Mouse (Mus musculus) spleen, embryonic (tissue): ENCODE measurements around the gene Dad1.

Experiments used
- CTCF ChIA-PET: fragments of 350-600 bp; sonication (Branson Sonifier 250); formaldehyde crosslinking; loops from one replicate; lab custom pipeline; 2022; lab: Charles Lee

Gene Dad1

GRCm38 (mm10) chr14:54208741-54209140 is 45.2 kb downstream of the Dad1 start:
- CTCF ChIA-PET = no interaction called here

GRCm38 (mm10) chr14:54207924-54208323 is 46.0 kb downstream of the Dad1 start:
- CTCF ChIA-PET = interaction anchor here (0.8 kb wide), 1 partner anchor 12 kb away, joined by 3 read pairs; no protein-coding TSS in a partner anchor

GRCm38 (mm10) chr14:54206750-54207550 is 47.0 kb downstream of the Dad1 start:
- CTCF ChIA-PET = no interaction called here

- CTCF ChIA-PET = no interaction called here
Observed at GRCm38 (mm10) chr14:54206309-54206708, 47.6 kb downstream of the Dad1 start.

- CTCF ChIA-PET = no interaction called here
Observed at GRCm38 (mm10) chr14:54205904-54206303, 48.0 kb downstream of the Dad1 start.

- CTCF ChIA-PET = no interaction called here
Observed at GRCm38 (mm10) chr14:54204786-54205185, 49.1 kb downstream of the Dad1 start.

GRCm38 (mm10) chr14:54204311-54204710 is 49.6 kb downstream of the Dad1 start:
- CTCF ChIA-PET = no interaction called here

GRCm38 (mm10) chr14:54203776-54204175 is 50.1 kb downstream of the Dad1 start:
- CTCF ChIA-PET = no interaction called here

GRCm38 (mm10) chr14:54203207-54203606 is 50.7 kb downstream of the Dad1 start:
- CTCF ChIA-PET = no interaction called here

- CTCF ChIA-PET = no interaction called here
Observed at GRCm38 (mm10) chr14:54200363-54200762, 53.5 kb downstream of the Dad1 start.

GRCm38 (mm10) chr14:54199662-54200061 is 54.2 kb downstream of the Dad1 start:
- CTCF ChIA-PET = no interaction called here

GRCm38 (mm10) chr14:54197740-54198139 is 56.2 kb downstream of the Dad1 start:
- CTCF ChIA-PET = interaction anchor here (0.6 kb wide), 1 partner anchor 24 kb away, joined by 3 read pairs; no protein-coding TSS in a partner anchor

GRCm38 (mm10) chr14:54195838-54196423 is 58.0 kb downstream of the Dad1 start:
- CTCF ChIA-PET = interaction anchor here (1.1 kb wide), 1 partner anchor 12 kb away, joined by 3 read pairs; no protein-coding TSS in a partner anchor

- CTCF ChIA-PET = no interaction called here
Observed at GRCm38 (mm10) chr14:54193354-54194133, 60.4 kb downstream of the Dad1 start.

GRCm38 (mm10) chr14:54192462-54192847 is 61.4 kb downstream of the Dad1 start:
- CTCF ChIA-PET = interaction anchor here (0.6 kb wide), 1 partner anchor 957 kb away, joined by 3 read pairs; no protein-coding TSS in a partner anchor

- CTCF ChIA-PET = interaction anchor here (0.6 kb wide), 1 partner anchor 958 kb away, joined by 3 read pairs; no protein-coding TSS in a partner anchor
Observed at GRCm38 (mm10) chr14:54191594-54192461, 62.1 kb downstream of the Dad1 start.

- CTCF ChIA-PET = interaction anchor here (0.6 kb wide), 1 partner anchor 9 kb away, joined by 4 read pairs; no protein-coding TSS in a partner anchor
Observed at GRCm38 (mm10) chr14:54191026-54191390, 62.9 kb downstream of the Dad1 start.

GRCm38 (mm10) chr14:54190305-54191025 is 63.4 kb downstream of the Dad1 start:
- CTCF ChIA-PET = interaction anchor here (0.6 kb wide), 1 partner anchor 9 kb away, joined by 4 read pairs; no protein-coding TSS in a partner anchor

GRCm38 (mm10) chr14:54189255-54189654 is 64.6 kb downstream of the Dad1 start:
- CTCF ChIA-PET = no interaction called here

- CTCF ChIA-PET = no interaction called here
Observed at GRCm38 (mm10) chr14:54187211-54187610, 66.7 kb downstream of the Dad1 start.
